Mouse (Mus musculus) retina, embryonic 14.5 days (tissue): ENCODE measurements at regions not wholly inside any gene's neighbourhood (a gene's known extent, or its start where the extent isn't known, plus 50 kb on each side); places are given as distances from the start of the nearest gene placed in this dataset.
A peak's percentile ranks its signal among the peaks of the same experiment; 100 is the strongest.

Source experiments
- DNase-seq: peaks from one replicate; pipeline ENCODE4 v3.0.0-alpha.2; 2015; ENCODE audit warnings: low spot score

DNA sequence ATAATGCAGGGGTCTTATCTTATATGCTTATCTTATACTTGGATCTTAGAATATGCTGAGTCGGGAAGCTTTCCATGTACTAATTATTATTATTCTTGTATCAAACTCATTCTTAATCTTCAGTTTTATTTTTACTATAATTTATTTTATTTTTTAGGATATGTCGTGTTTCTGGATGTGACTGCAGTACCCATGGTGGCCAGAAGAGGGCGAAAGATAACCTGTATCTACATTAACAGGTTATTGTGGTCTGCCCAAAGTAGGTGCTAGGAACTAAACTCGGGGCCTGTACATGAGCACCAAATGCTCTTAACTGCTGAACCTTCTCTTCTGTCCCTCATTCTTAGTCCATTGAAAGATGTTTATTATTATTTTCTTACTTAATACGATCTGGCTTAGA, 72.0 kb upstream of the Samt3 start:
- no peak for DNase-seq

DNA sequence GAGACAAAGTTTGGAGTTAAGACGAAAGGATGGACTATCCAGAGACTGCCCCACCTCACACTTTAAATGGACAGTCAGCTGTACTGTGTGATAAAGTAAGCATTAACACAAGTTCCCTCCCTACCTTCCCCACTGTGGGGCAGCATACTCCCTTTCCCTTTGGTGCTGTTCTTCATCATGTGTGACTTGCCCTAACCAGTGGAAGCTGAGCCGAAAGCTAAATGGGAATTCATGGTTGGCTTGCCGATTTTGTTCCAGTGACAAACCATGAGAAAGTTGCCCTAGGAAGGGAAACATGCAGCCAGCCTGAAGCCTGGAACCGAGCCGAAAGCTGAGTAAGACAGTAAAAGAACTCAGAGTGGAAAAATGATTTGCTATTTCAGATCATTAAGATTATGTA, 62.9 kb upstream of the Samt3 start:
- DNase-seq: peak; percentile 1
